Mouse (Mus musculus): ENCODE data around the gene Aplp1.

The Aplp1 gene

GRCm38 (mm10) chr7:30411023-30411422, 34.3 kb downstream of the Aplp1 start:
- no peak for DNase-seq (ENCODE audit: low read depth, low spot score)

DNA sequence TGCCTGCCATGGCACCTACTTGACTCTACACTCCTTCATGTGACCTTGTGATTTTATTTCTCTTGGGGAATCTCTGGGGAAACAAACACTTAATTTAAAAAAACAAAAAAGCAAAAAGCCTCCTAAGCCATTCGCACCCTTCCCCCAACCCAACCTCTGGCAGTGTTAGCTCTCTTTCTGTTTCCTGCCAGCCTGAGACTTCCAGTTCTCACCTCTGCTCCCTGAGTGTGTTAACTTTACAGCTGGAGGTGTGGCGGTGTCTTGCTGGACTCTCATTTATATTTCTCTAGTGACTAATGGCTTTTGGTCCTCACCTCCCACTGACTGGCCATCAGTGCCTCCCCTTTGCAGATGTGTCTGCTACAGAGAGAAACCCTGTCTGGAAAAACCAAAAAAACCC, 35.5 kb downstream of the Aplp1 start:
- no peak for DNase-seq (ENCODE audit: low read depth, low spot score)

DNA sequence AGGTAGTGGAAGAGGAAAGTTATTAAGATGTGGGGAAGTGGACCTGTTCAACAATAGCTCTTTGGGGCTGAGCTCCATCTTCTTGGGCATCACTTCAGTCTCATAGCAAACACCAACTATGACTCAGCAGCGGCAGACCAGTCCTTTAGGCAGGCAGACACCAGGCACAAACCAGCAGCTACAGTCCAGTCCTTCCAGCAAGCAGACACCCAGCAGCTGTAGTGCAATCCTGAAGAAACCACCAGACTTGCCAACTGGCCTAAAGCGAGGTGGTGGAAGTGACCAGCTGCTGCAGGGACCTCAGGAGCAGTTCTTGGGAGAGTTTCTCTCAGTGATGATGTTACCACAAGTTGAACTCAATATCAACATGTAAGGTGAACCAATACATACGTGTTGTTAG, 36.7 kb downstream of the Aplp1 start:
- DNase-seq (ENCODE audit: low read depth, low spot score) = no peak

- DNase-seq (ENCODE audit: low read depth, low spot score) = no peak
Measured at GRCm38 (mm10) chr7:30402343-30402742, 43.0 kb downstream of the Aplp1 start.

GRCm38 (mm10) chr7:30399671-30400070, 45.7 kb downstream of the Aplp1 start:
- no peak for DNase-seq (ENCODE audit: low read depth, low spot score)

DNA sequence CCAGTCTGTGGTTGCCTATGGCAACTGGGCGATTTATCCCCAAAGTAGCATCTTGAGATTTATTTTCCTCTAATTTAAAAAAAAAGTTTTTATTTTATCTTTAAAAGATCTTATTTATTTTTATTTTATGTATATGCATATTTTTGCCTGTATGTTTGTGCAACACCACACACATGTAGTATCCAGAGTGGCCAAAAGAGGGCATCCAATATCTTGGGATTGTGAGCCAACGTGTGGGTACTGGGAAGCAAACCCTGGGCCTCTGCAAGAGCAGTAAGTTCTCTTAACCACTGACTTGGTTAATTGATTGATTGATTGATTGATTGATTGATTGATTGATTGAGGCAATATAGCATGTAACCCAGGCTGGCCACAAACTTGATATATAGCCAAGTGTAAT, 50.5 kb downstream of the Aplp1 start:
- DNase-seq (ENCODE audit: low read depth, low spot score) = peak; percentile 49

DNA sequence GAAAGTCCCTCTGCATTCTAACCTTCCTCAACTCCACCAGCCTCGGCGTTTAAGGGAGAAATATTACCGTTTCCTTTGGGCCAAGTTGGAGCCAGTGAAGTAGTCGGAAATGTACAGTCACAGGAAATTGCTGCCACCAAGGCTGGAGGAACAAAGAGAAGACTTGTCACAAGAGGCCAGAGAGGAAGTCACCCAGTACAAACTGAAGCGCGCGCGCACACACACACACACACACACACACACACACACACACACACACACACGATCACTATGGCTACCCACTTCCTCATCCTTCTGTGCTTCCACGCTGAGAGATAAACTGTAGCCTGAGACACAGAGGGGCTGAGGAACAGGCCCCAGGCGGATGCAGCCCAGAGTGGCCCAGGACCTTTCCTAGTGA, 51.0 kb downstream of the Aplp1 start:
- DNase-seq (ENCODE audit: low read depth, low spot score) = no peak

GRCm38 (mm10) chr7:30393631-30394030, 51.7 kb downstream of the Aplp1 start:
- DNase-seq (ENCODE audit: low read depth, low spot score) = no peak

- DNase-seq (ENCODE audit: low read depth, low spot score) = no peak
Measured at GRCm38 (mm10) chr7:30392746-30393520, 52.4 kb downstream of the Aplp1 start.

Measured in ZHBTc4 (cell line).